Mouse (Mus musculus): ENCODE measurements around the gene Tprkb. TPM values are rescaled to one million over a fixed set of nuclear protein-coding genes. Genes with fewer than 3 reads are reported as not detected.
A peak's percentile ranks its signal among the peaks of the same experiment; 100 is the strongest.
"Not testable (repeated sequence)": the region's sequence is repeated elsewhere in the genome, so short reads cannot be mapped to it uniquely, and the experiment has no call there.

The Tprkb gene
- total and polyA plus RNA-seq, 2 experiments from 2014 or later, result 43.7 to 61.5 TPM

DNA sequence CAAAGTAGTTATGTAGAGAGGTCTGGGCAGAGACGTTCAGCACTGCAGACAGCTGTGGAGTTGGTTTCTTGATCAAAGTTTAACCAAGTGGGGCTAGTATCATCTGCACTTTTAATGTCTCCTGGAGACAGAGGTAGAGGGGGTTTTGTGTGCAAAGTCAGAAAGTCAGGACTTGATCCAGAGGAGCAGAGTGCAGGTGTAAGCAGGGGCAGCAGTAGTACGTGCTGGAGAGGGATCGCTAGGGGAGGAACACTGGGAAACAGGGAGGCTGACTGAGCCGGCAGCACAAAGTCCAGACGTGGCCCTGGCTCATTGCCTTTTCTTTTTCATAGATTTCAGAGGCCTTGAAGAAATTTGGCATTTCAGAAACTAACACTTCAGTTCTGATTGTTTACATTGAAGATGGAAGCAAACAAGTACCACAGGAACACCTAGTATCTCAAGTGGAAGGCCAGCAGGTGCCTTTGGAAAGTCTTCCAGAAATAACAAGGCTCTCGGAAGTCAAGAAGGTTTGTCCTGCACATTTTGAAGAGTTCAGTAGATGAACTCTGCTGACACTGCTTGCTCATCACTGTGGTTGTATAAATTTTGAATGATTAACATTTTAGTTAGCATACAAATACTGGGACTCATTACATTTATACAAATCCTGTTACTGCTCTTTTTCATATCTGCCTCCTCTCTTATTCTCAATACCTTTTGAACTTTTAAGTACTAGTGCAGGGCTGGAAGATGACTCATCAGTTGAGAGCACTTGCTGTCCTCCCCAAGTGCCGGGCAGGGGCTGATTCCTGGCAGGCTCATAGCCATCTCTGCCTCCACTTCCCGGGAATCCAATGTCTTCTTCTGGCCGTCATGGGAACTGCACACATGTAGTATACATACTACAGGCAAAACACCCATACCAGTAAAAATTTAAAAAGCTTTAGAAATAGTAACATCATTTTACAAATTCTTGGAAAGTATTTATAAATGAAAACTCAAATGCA, 16.1 kb downstream of the Tprkb start:
- TF ChIP-seq CTCF (IDR thresholded peaks at IDR 0.05), result no peak
- Histone ChIP-seq H3K36me3 (ENCODE audit: insufficient read depth, low read length) (peaks cover 44% of the 10 kb centered on the region), H3K9me3 (ENCODE audit: low read length) (no peaks in the 10 kb centered on the region), H3K27ac (ENCODE audit: low read depth, low read length) (no peak overlapping the region), H3K27me3 (ENCODE audit: insufficient read depth, low read length) (no peaks in the 10 kb centered on the region), H3K9ac (replicated peaks; ENCODE audit: low read length, poor library complexity, severe bottlenecking) (no peak overlapping the region), H3K4me1 (ENCODE audit: insufficient read depth, low read length) (no peaks in the 10 kb centered on the region), H3K4me3 (ENCODE audit: low read depth, low read length) (no peak overlapping the region), H3K4me2 (ENCODE audit: low read depth, low read length, poor library complexity, severe bottlenecking) (no peak overlapping the region)
- no peak for DNase-seq (ENCODE audit: low spot score)
- no peak for ATAC-seq (ENCODE audit: low FRiP score)
- 89% methylated on average over 9 of the region's 9 CpGs for WGBS

DNA sequence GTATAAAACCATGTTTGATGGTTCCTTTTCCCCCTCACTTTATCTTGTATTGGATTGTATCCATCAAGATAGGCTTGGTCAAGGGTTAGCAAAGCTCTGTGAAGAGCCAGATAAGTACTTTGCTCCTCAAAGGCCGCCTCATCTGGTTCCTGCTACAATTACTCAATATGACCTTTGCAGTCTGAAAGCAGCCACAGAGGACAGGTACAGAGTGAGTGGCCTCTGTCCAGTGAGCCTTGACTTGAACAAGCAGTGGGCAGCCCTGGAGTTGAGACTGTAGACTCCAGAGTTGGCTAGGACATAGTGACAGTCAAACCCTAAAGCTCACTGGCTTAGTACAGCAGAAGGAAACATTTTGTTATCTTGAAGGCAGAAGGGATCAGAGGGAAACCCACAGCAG, 17.6 kb downstream of the Tprkb start:
- H3K4me1 ChIP-seq (ENCODE audit: insufficient read depth, low read length), result no peaks in the 10 kb centered on the region
- no peak overlapping the region for H3K27ac ChIP-seq (ENCODE audit: low read depth, low read length)
- 83% methylated on average over 1 of the region's 1 CpGs for WGBS
- H3K9ac ChIP-seq (replicated peaks; ENCODE audit: low read length, poor library complexity, severe bottlenecking), result no peak overlapping the region
- ATAC-seq (ENCODE audit: low FRiP score) (no peak), DNase-seq (ENCODE audit: low spot score) (no peak)
- peaks cover 41% of the 10 kb centered on the region for H3K36me3 ChIP-seq (ENCODE audit: insufficient read depth, low read length)
- no peak overlapping the region for H3K4me2 ChIP-seq (ENCODE audit: low read depth, low read length, poor library complexity, severe bottlenecking)
- TF ChIP-seq CTCF (IDR thresholded peaks at IDR 0.05), result no peak
- no peaks in the 10 kb centered on the region for H3K9me3 ChIP-seq (ENCODE audit: low read length)
- H3K27me3 ChIP-seq (ENCODE audit: insufficient read depth, low read length), result no peaks in the 10 kb centered on the region
- no peak overlapping the region for H3K4me3 ChIP-seq (ENCODE audit: low read depth, low read length)

DNA sequence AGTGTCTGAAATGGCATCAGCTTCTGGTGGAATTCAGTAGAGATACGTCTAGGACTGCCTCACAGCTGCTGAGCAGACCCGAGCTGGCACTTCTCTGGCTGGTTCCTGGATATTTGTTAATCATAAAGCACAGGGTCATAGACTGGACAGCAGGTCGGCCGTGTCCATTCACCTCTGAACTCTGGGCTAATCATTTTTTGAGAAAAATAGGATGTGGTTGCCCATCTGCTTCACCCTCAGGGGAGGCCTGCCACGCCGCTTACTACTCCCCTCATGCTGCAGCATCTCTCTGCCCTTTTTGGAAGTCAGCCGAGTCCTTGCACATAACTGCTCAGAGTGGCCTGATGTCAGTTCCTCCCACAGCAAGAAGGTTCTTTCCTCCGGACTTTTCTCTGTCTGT, 22.4 kb downstream of the Tprkb start:
- TF ChIP-seq CTCF (IDR thresholded peaks at IDR 0.05), result no peak
- DNase-seq (ENCODE audit: low spot score) (no peak), ATAC-seq (ENCODE audit: low FRiP score) (no peak)
- H3K4me1 ChIP-seq (ENCODE audit: insufficient read depth, low read length), result no peaks in the 10 kb centered on the region
- peaks cover 14% of the 10 kb centered on the region; the same call in 1 of the 2 replicates for H3K36me3 ChIP-seq (ENCODE audit: insufficient read depth, low read length)
- 85% methylated on average over 8 of the region's 8 CpGs for WGBS
- no peak overlapping the region for H3K27ac ChIP-seq (ENCODE audit: low read depth, low read length)
- no peaks in the 10 kb centered on the region for H3K9me3 ChIP-seq (ENCODE audit: low read length)
- H3K27me3 ChIP-seq (ENCODE audit: insufficient read depth, low read length), result no peaks in the 10 kb centered on the region
- no peak overlapping the region for H3K4me2 ChIP-seq (ENCODE audit: low read depth, low read length, poor library complexity, severe bottlenecking)
- no peak overlapping the region for H3K9ac ChIP-seq (replicated peaks; ENCODE audit: low read length, poor library complexity, severe bottlenecking)
- no peak overlapping the region for H3K4me3 ChIP-seq (ENCODE audit: low read depth, low read length)

DNA sequence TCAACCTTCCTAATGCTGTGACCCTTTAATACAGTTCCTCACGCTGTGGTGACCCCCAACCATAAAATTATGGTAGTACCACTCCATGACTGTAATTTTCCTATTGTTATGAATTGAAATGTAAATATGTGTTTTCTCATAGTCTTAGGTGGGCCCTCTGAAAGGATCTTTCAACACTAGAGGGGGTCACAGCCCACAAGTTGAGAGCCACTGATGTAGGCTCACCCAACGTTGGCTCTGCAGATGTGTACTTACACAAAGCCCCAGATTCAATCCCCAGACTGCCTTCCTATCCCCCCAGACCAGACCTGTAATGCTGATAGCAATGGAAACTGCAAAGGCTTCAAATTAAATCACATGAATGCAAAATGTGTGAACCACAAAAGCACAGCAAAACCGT, 24.0 kb downstream of the Tprkb start:
- Histone ChIP-seq H3K9ac (replicated peaks; ENCODE audit: low read length, poor library complexity, severe bottlenecking) (no peak overlapping the region), H3K9me3 (ENCODE audit: low read length) (no peaks in the 10 kb centered on the region), H3K27ac (ENCODE audit: low read depth, low read length) (no peak overlapping the region), H3K4me2 (ENCODE audit: low read depth, low read length, poor library complexity, severe bottlenecking) (no peak overlapping the region), H3K4me1 (ENCODE audit: insufficient read depth, low read length) (no peaks in the 10 kb centered on the region), H3K36me3 (ENCODE audit: insufficient read depth, low read length) (peaks cover 3% of the 10 kb centered on the region; the same call in 1 of the 2 replicates), H3K27me3 (ENCODE audit: insufficient read depth, low read length) (no peaks in the 10 kb centered on the region), H3K4me3 (ENCODE audit: low read depth, low read length) (no peak overlapping the region)
- peak; percentile 47 for TF ChIP-seq CTCF (IDR thresholded peaks at IDR 0.05)
- 63% methylated on average over 3 of the region's 3 CpGs for WGBS
- DNase-seq (ENCODE audit: low spot score), result peak; percentile 12
- ATAC-seq (ENCODE audit: low FRiP score), result no peak

DNA sequence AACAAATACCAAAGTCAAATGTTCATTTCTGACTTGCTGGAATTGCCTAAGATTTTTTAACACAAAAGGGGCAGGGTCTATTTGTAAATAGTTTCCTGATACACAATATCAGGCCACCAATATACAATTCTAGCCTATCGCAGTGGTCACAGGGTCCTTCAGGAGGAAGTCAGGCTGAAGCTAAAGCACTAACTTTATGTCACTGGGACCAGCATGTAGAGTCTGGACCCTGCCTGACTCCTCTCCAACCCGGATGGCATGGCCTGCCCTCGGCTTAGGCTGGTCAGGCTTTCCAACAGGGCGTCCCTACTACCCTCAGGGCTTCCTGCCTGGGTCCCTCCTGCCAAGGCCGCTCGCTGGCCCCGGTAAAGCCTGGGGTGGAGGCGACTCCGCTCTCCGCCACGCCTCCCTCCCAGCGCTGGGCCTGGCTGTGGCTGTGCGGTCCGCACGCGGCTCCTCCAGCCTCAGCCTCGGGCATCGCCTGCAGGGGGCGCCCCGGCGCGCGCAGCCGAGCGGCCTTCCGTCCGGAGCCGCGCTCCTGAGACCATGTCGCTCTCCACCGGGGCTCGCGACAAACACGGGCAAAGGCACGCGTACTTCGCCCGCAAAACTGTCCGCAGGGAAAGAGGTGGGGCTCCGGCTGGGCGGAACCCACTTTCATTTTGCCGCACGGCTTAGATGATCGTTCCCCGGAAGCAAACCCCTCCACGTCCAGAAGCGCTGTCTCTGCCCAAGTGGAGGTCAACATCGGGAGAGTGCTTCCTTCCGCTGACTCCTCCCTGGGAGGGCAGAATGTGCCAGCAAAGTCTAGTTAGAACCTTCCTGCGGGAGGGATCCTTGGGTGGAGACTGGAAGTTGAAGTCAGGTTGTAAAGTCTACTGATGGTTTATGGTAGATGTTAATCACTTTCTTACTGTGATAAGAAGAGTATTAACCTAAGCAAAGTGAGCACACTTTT, 25.1 kb downstream of the Tprkb start:
- not testable (repeated sequence) for H3K36me3 ChIP-seq (ENCODE audit: insufficient read depth, low read length); H3K9me3 ChIP-seq (ENCODE audit: low read length); H3K4me1 ChIP-seq (ENCODE audit: insufficient read depth, low read length); H3K27me3 ChIP-seq (ENCODE audit: insufficient read depth, low read length)
- TF ChIP-seq CTCF (IDR thresholded peaks at IDR 0.05), result peak; percentile 65
- DNase-seq (ENCODE audit: low spot score) (peak; percentile 79), ATAC-seq (ENCODE audit: low FRiP score) (peak; percentile 93)
- Histone ChIP-seq H3K4me2 (ENCODE audit: low read depth, low read length, poor library complexity, severe bottlenecking) (peak overlapping the region; percentile 59), H3K27ac (ENCODE audit: low read depth, low read length) (0 out of 2 replicates have a peak overlapping the region, but pooled peaks have one; percentile 12), H3K9ac (replicated peaks; ENCODE audit: low read length, poor library complexity, severe bottlenecking) (peak overlapping the region; percentile 42), H3K4me3 (ENCODE audit: low read depth, low read length) (peak overlapping the region; percentile 43)
- under 1% methylated on average over 49 of the region's 50 CpGs for WGBS

All from midbrain, postnatal 0 days (tissue).